Mouse (Mus musculus) intestine, embryonic 16.5 days (tissue): ENCODE measurements at regions not wholly inside any gene's neighbourhood (a gene's known extent, or its start where the extent isn't known, plus 50 kb on each side); places are given as distances from the start of the nearest gene placed in this dataset.
A peak's percentile ranks its signal among the peaks of the same experiment; 100 is the strongest.

ENCODE experiments used
- ATAC-seq: fragments of 200-750 bp; cut with Nextera tagmentation; 2 replicates; pipeline ENCODE4 v1.8.0; 2017; ENCODE audit warnings: moderate TSS enrichment, moderate library complexity
- H3K27ac ChIP-seq: fragments of 300-500 bp; sonication (generic); 2 replicates; pipeline ENCODE4 v1.5.1; 2014; ENCODE audit warnings: mild to moderate bottlenecking, low read length
- H3K27me3 ChIP-seq: fragments of 300-500 bp; sonication (generic); replicated peaks from 2 replicates; pipeline ENCODE4 v1.6.1; 2014; ENCODE audit warnings: low read length, control low read depth, mixed read lengths; ENCODE audit not compliant: control insufficient read depth, insufficient read depth
- H3K36me3 ChIP-seq: fragments of 300-500 bp; sonication (generic); 2 replicates; pipeline ENCODE4 v1.6.1; 2014; ENCODE audit warnings: low read length, control low read depth; ENCODE audit not compliant: control insufficient read depth, insufficient read depth
- H3K4me1 ChIP-seq: fragments of 300-500 bp; sonication (generic); 2 replicates; pipeline ENCODE4 v1.6.1; 2014; ENCODE audit warnings: low read length, control low read depth, mixed read lengths; ENCODE audit not compliant: control insufficient read depth, insufficient read depth
- H3K4me2 ChIP-seq: fragments of 300-500 bp; sonication (generic); 2 replicates; pipeline ENCODE4 v1.6.1; 2014; ENCODE audit warnings: low read depth, low read length, control low read depth
- H3K4me3 ChIP-seq: fragments of 300-500 bp; sonication (generic); 2 replicates; pipeline ENCODE4 v1.5.1; 2014; ENCODE audit warnings: mild to moderate bottlenecking, low read length
- H3K9ac ChIP-seq: fragments of 300-500 bp; sonication (generic); 2 replicates; pipeline ENCODE4 v1.6.1; 2014; ENCODE audit warnings: low read depth, low read length
- H3K9me3 ChIP-seq: fragments of 300-500 bp; sonication (generic); 2 replicates; pipeline ENCODE4 v1.6.1; 2016; ENCODE audit warnings: low read length, control low read depth; ENCODE audit not compliant: control insufficient read depth
- WGBS: fragments of 180-500 bp; shearing (Covaris S2); extraction: QIAGEN DNeasy Blood & Tissue Kit; methylation state at CpG from one replicate; pipeline ENCODE4 v1.1.7; 2014; 5-methylcytosine and 5-hydroxymethylcytosine counted together

GRCm38 (mm10) chr1:157973373-157974232, 382.5 kb downstream of the Brinp2 start:
- no peaks in the 10 kb centered on the region for H3K4me1 ChIP-seq
- 82% methylated on average over 10 of the region's 10 CpGs for WGBS
- no peaks in the 10 kb centered on the region for H3K27me3 ChIP-seq
- no peak for ATAC-seq
- H3K4me2 ChIP-seq = no peak overlapping the region
- no peaks in the 10 kb centered on the region for H3K9me3 ChIP-seq
- H3K27ac ChIP-seq = no peak overlapping the region
- H3K4me3 ChIP-seq = no peak overlapping the region
- H3K36me3 ChIP-seq = no peaks in the 10 kb centered on the region
- no peak overlapping the region for H3K9ac ChIP-seq

GRCm38 (mm10) chr1:157974656-157975055, 381.5 kb downstream of the Brinp2 start:
- WGBS = 72% methylated on average over 4 of the region's 4 CpGs
- H3K4me2 ChIP-seq = no peak overlapping the region

GRCm38 (mm10) chr1:158019161-158019560, 337.0 kb downstream of the Brinp2 start:
- Histone ChIP-seq H3K36me3 (no peaks in the 10 kb centered on the region), H3K4me3 (no peak overlapping the region), H3K9me3 (no peaks in the 10 kb centered on the region), H3K4me1 (no peaks in the 10 kb centered on the region), H3K27ac (no peak overlapping the region), H3K4me2 (no peak overlapping the region), H3K9ac (no peak overlapping the region), H3K27me3 (no peaks in the 10 kb centered on the region)
- WGBS = 19% methylated on average over 7 of the region's 7 CpGs
- no peak for ATAC-seq

More at GRCm38 (mm10) chr1:157974656-157975055, 381.5 kb downstream of the Brinp2 start:
- no peaks in the 10 kb centered on the region for H3K9me3 ChIP-seq
- H3K4me1 ChIP-seq = no peaks in the 10 kb centered on the region
- no peak overlapping the region for H3K9ac ChIP-seq
- H3K4me3 ChIP-seq = no peak overlapping the region
- ATAC-seq = no peak
- H3K27ac ChIP-seq = no peak overlapping the region
- no peaks in the 10 kb centered on the region for H3K27me3 ChIP-seq
- H3K36me3 ChIP-seq = no peaks in the 10 kb centered on the region

GRCm38 (mm10) chr1:158039756-158040155, 316.4 kb downstream of the Brinp2 start:
- Histone ChIP-seq H3K4me3 (no peak overlapping the region), H3K27ac (no peak overlapping the region), H3K4me1 (no peaks in the 10 kb centered on the region), H3K9me3 (no peaks in the 10 kb centered on the region), H3K9ac (no peak overlapping the region), H3K36me3 (no peaks in the 10 kb centered on the region), H3K4me2 (no peak overlapping the region), H3K27me3 (no peaks in the 10 kb centered on the region)
- WGBS = 36% methylated on average over 2 of the region's 2 CpGs
- no peak for ATAC-seq

GRCm38 (mm10) chr1:158040334-158040733, 315.8 kb downstream of the Brinp2 start:
- Histone ChIP-seq H3K27ac (no peak overlapping the region), H3K36me3 (no peaks in the 10 kb centered on the region), H3K4me1 (no peaks in the 10 kb centered on the region), H3K4me3 (no peak overlapping the region), H3K27me3 (no peaks in the 10 kb centered on the region), H3K9me3 (no peaks in the 10 kb centered on the region), H3K9ac (no peak overlapping the region), H3K4me2 (no peak overlapping the region)
- ATAC-seq = no peak
- WGBS = 72% methylated on average over 4 of the region's 4 CpGs

GRCm38 (mm10) chr1:158052644-158053043, 303.5 kb downstream of the Brinp2 start:
- no peak for ATAC-seq
- Histone ChIP-seq H3K27me3 (no peaks in the 10 kb centered on the region), H3K4me1 (no peaks in the 10 kb centered on the region), H3K9ac (no peak overlapping the region), H3K9me3 (no peaks in the 10 kb centered on the region), H3K36me3 (no peaks in the 10 kb centered on the region), H3K4me2 (no peak overlapping the region), H3K4me3 (no peak overlapping the region), H3K27ac (no peak overlapping the region)
- WGBS = 77% methylated on average over 4 of the region's 4 CpGs

- WGBS = 76% methylated on average over 11 of the region's 11 CpGs
Observed at GRCm38 (mm10) chr1:158054961-158055360, 301.2 kb downstream of the Brinp2 start.

GRCm38 (mm10) chr1:158056994-158057630, 299.0 kb downstream of the Brinp2 start:
- WGBS = 72% methylated on average over 3 of the region's 3 CpGs
- no peak overlapping the region for H3K4me3 ChIP-seq
- H3K4me1 ChIP-seq = no peaks in the 10 kb centered on the region
- no peak overlapping the region for H3K27ac ChIP-seq
- no peak overlapping the region for H3K9ac ChIP-seq
- no peak for ATAC-seq
- H3K36me3 ChIP-seq = no peaks in the 10 kb centered on the region
- no peaks in the 10 kb centered on the region for H3K27me3 ChIP-seq
- H3K4me2 ChIP-seq = no peak overlapping the region
- H3K9me3 ChIP-seq = no peaks in the 10 kb centered on the region

More at GRCm38 (mm10) chr1:158054961-158055360, 301.2 kb downstream of the Brinp2 start:
- H3K9me3 ChIP-seq = no peaks in the 10 kb centered on the region
- no peak overlapping the region for H3K27ac ChIP-seq
- no peaks in the 10 kb centered on the region for H3K27me3 ChIP-seq
- H3K4me2 ChIP-seq = no peak overlapping the region
- H3K4me1 ChIP-seq = no peaks in the 10 kb centered on the region
- no peaks in the 10 kb centered on the region for H3K36me3 ChIP-seq
- no peak for ATAC-seq
- no peak overlapping the region for H3K4me3 ChIP-seq
- no peak overlapping the region for H3K9ac ChIP-seq

GRCm38 (mm10) chr1:158057789-158058188, 298.3 kb downstream of the Brinp2 start:
- Histone ChIP-seq H3K36me3 (no peaks in the 10 kb centered on the region), H3K9ac (no peak overlapping the region), H3K4me1 (no peaks in the 10 kb centered on the region), H3K27ac (no peak overlapping the region), H3K9me3 (no peaks in the 10 kb centered on the region), H3K27me3 (no peaks in the 10 kb centered on the region), H3K4me3 (no peak overlapping the region), H3K4me2 (no peak overlapping the region)
- ATAC-seq = peak; percentile 94
